Mouse (Mus musculus): Measurements from ENCODE around the gene Plekhh2.

Gene Plekhh2

GRCm38 (mm10) chr17:84511682-84512515 is at the start of gene Plekhh2:
TSS of gene Plekhh2 (plus strand) at chr17:84511895.
- in situ Hi-C loops (cut with MboI, MseI), result no loop called here

- in situ Hi-C loops (cut with MboI, MseI), result loop anchor here (25.0 kb wide), 1 partner anchor 471 kb away; no protein-coding TSS in a partner anchor
Measured at GRCm38 (mm10) chr17:84465753-84466608, 45.7 kb upstream of the Plekhh2 start, which contains the start of gene Thada. TSS of gene Thada (minus strand) at chr17:84466205.

- in situ Hi-C loops (cut with MboI, MseI), result loop anchor here (25.0 kb wide), 1 partner anchor 463 kb away; no protein-coding TSS in a partner anchor
Measured at GRCm38 (mm10) chr17:84474312-84474711, 37.4 kb upstream of the Plekhh2 start.

GRCm38 (mm10) chr17:84477176-84477575 is 34.5 kb upstream of the Plekhh2 start:
- in situ Hi-C loops (cut with MboI, MseI), result no loop called here

GRCm38 (mm10) chr17:84478276-84478675 is 33.4 kb upstream of the Plekhh2 start:
- in situ Hi-C loops (cut with MboI, MseI), result no loop called here

- in situ Hi-C loops (cut with MboI, MseI), result no loop called here
Measured at GRCm38 (mm10) chr17:84480464-84481355, 31.0 kb upstream of the Plekhh2 start.

GRCm38 (mm10) chr17:84482831-84483230 is 28.9 kb upstream of the Plekhh2 start:
- in situ Hi-C loops (cut with MboI, MseI), result no loop called here

- in situ Hi-C loops (cut with MboI, MseI), result no loop called here
Measured at GRCm38 (mm10) chr17:84483673-84484320, 27.9 kb upstream of the Plekhh2 start.

- in situ Hi-C loops (cut with MboI, MseI), result no loop called here
Measured at GRCm38 (mm10) chr17:84487415-84487814, 24.3 kb upstream of the Plekhh2 start.

- in situ Hi-C loops (cut with MboI, MseI), result no loop called here
Measured at GRCm38 (mm10) chr17:84492255-84492880, 19.3 kb upstream of the Plekhh2 start.

- in situ Hi-C loops (cut with MboI, MseI), result no loop called here
Measured at GRCm38 (mm10) chr17:84497026-84497425, 14.7 kb upstream of the Plekhh2 start.

GRCm38 (mm10) chr17:84497559-84497958 is 14.1 kb upstream of the Plekhh2 start:
- in situ Hi-C loops (cut with MboI, MseI), result no loop called here

- in situ Hi-C loops (cut with MboI, MseI), result no loop called here
Measured at GRCm38 (mm10) chr17:84497972-84498604, 13.6 kb upstream of the Plekhh2 start.

- in situ Hi-C loops (cut with MboI, MseI), result no loop called here
Measured at GRCm38 (mm10) chr17:84498639-84499038, 13.1 kb upstream of the Plekhh2 start.

GRCm38 (mm10) chr17:84502341-84502740 is 9.4 kb upstream of the Plekhh2 start:
- in situ Hi-C loops (cut with MboI, MseI), result no loop called here

GRCm38 (mm10) chr17:84505922-84506321 is 5.8 kb upstream of the Plekhh2 start:
- in situ Hi-C loops (cut with MboI, MseI), result no loop called here

- in situ Hi-C loops (cut with MboI, MseI), result no loop called here
Measured at GRCm38 (mm10) chr17:84508736-84509135, 3.0 kb upstream of the Plekhh2 start.

- in situ Hi-C loops (cut with MboI, MseI), result no loop called here
Measured at GRCm38 (mm10) chr17:84509176-84509575, 2.5 kb upstream of the Plekhh2 start.

GRCm38 (mm10) chr17:84510355-84510754 is 1.3 kb upstream of the Plekhh2 start:
- in situ Hi-C loops (cut with MboI, MseI), result no loop called here
